Mouse (Mus musculus): ENCODE results near the gene Amer2. TPM values are rescaled to one million over a fixed set of nuclear protein-coding genes. Genes with fewer than 3 reads are reported as not detected.

Gene Amer2
- polyA plus RNA-seq, 1 experiment from 2014 or later: 1.1 TPM

DNA sequence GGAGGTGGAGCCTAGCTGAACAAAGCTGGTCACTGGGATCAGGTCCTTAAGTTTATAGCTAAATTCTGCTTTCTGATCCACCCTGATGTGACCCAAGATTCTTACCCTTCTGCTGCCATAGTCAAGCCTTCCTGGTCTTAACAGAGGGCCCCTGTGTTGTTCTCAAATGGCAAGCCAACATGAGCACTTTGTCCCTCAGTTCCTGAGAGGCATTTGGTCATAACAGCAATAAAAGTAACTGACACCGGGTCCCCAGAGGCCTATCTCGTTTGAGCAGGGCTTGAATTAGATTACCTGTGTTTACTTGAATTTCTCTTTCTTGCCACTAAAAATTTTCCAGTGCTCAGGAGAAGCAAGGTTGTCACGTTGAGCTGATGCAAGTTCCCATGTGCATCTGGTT is 51.1 kb downstream of the Amer2 start:
- H3K4me1 ChIP-seq (ENCODE audit: control insufficient read depth, insufficient read depth, low read length): 0 out of 2 replicates have a peak, but pooled peaks cover 5% of the 10 kb centered on the region
- ATAC-seq (ENCODE audit: low read depth): no peak
- H3K27ac ChIP-seq (replicated peaks; ENCODE audit: low read depth, low read length): no peak overlapping the region
- H3K27me3 ChIP-seq (replicated peaks; ENCODE audit: control insufficient read depth, insufficient read depth, low read length): no peaks in the 10 kb centered on the region
- no peaks in the 10 kb centered on the region for H3K9me3 ChIP-seq (ENCODE audit: control insufficient read depth, low read length)
- H3K4me2 ChIP-seq (ENCODE audit: low read depth, low read length): no peak overlapping the region
- H3K4me3 ChIP-seq (ENCODE audit: low read depth, low read length): no peak overlapping the region
- no peaks in the 10 kb centered on the region for H3K36me3 ChIP-seq (ENCODE audit: control insufficient read depth, insufficient read depth, low read length)
- H3K9ac ChIP-seq (ENCODE audit: low read depth, low read length): no peak overlapping the region
- no peak for DNase-seq (ENCODE audit: low spot score)
- WGBS: 43% methylated on average over 3 of the region's 3 CpGs

DNA sequence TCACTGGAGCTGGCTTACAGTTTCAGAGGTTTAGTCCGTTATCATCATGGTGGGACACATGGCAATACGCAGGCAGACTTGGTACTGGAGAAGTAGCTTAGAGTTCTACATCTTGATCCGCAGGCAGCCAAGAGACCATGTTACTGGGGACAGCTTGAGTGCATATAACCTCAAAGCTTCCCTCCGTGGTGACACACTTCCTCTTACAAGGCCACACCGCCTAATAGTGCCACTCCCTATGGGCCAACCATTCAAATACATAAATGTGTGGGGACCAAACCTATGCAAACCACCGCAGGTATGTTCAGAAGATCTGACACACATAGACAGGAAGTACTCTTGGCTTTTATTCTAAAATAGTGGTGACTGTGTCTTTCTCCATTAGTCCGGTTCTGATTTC is 52.5 kb downstream of the Amer2 start:
- 0 out of 2 replicates have a peak, but pooled peaks cover 5% of the 10 kb centered on the region for H3K4me1 ChIP-seq (ENCODE audit: control insufficient read depth, insufficient read depth, low read length)
- no peak overlapping the region for H3K9ac ChIP-seq (ENCODE audit: low read depth, low read length)
- H3K36me3 ChIP-seq (ENCODE audit: control insufficient read depth, insufficient read depth, low read length): no peaks in the 10 kb centered on the region
- 82% methylated on average over 7 of the region's 7 CpGs for WGBS
- H3K27ac ChIP-seq (replicated peaks; ENCODE audit: low read depth, low read length): no peak overlapping the region
- H3K4me3 ChIP-seq (ENCODE audit: low read depth, low read length): no peak overlapping the region
- no peak overlapping the region for H3K4me2 ChIP-seq (ENCODE audit: low read depth, low read length)
- H3K27me3 ChIP-seq (replicated peaks; ENCODE audit: control insufficient read depth, insufficient read depth, low read length): no peaks in the 10 kb centered on the region
- no peak for ATAC-seq (ENCODE audit: low read depth)
- no peak for DNase-seq (ENCODE audit: low spot score)
- H3K9me3 ChIP-seq (ENCODE audit: control insufficient read depth, low read length): no peaks in the 10 kb centered on the region

- Histone ChIP-seq H3K36me3 (ENCODE audit: control insufficient read depth, insufficient read depth, low read length) (no peaks in the 10 kb centered on the region), H3K27me3 (replicated peaks; ENCODE audit: control insufficient read depth, insufficient read depth, low read length) (no peaks in the 10 kb centered on the region), H3K27ac (replicated peaks; ENCODE audit: low read depth, low read length) (no peak overlapping the region; the same call in 1 of the 2 replicates), H3K4me3 (ENCODE audit: low read depth, low read length) (no peak overlapping the region), H3K4me1 (ENCODE audit: control insufficient read depth, insufficient read depth, low read length) (0 out of 2 replicates have a peak, but pooled peaks cover 5% of the 10 kb centered on the region), H3K9ac (ENCODE audit: low read depth, low read length) (no peak overlapping the region), H3K9me3 (ENCODE audit: control insufficient read depth, low read length) (no peaks in the 10 kb centered on the region), H3K4me2 (ENCODE audit: low read depth, low read length) (no peak overlapping the region)
- DNase-seq (ENCODE audit: low spot score): no peak
- WGBS: 41% methylated on average over 3 of the region's 3 CpGs
- no peak for ATAC-seq (ENCODE audit: low read depth)
Measured at GRCm38 (mm10) chr14:60427896-60428295, 54.8 kb downstream of the Amer2 start.

GRCm38 (mm10) chr14:60429513-60429912 is 56.5 kb downstream of the Amer2 start:
- DNase-seq (ENCODE audit: low spot score): peak; percentile 78
- ATAC-seq (ENCODE audit: low read depth): peak; percentile 86; the same call in 1 of the 2 replicates
- no peak overlapping the region for H3K4me2 ChIP-seq (ENCODE audit: low read depth, low read length)

GRCm38 (mm10) chr14:60431515-60431914 is 58.5 kb downstream of the Amer2 start:
- Histone ChIP-seq H3K4me3 (ENCODE audit: low read depth, low read length) (no peak overlapping the region), H3K27me3 (replicated peaks; ENCODE audit: control insufficient read depth, insufficient read depth, low read length) (no peaks in the 10 kb centered on the region), H3K27ac (replicated peaks; ENCODE audit: low read depth, low read length) (no peak overlapping the region), H3K9ac (ENCODE audit: low read depth, low read length) (no peak overlapping the region), H3K4me2 (ENCODE audit: low read depth, low read length) (no peak overlapping the region), H3K9me3 (ENCODE audit: control insufficient read depth, low read length) (no peaks in the 10 kb centered on the region), H3K36me3 (ENCODE audit: control insufficient read depth, insufficient read depth, low read length) (no peaks in the 10 kb centered on the region), H3K4me1 (ENCODE audit: control insufficient read depth, insufficient read depth, low read length) (0 out of 2 replicates have a peak, but pooled peaks cover 5% of the 10 kb centered on the region)
- 59% methylated on average over 5 of the region's 5 CpGs for WGBS
- ATAC-seq (ENCODE audit: low read depth): no peak
- DNase-seq (ENCODE audit: low spot score): no peak

More at GRCm38 (mm10) chr14:60429513-60429912, 56.5 kb downstream of the Amer2 start:
- H3K9ac ChIP-seq (ENCODE audit: low read depth, low read length): no peak overlapping the region
- 28% methylated on average over 6 of the region's 6 CpGs for WGBS
- no peak overlapping the region for H3K27ac ChIP-seq (replicated peaks; ENCODE audit: low read depth, low read length)
- H3K4me3 ChIP-seq (ENCODE audit: low read depth, low read length): no peak overlapping the region
- no peaks in the 10 kb centered on the region for H3K27me3 ChIP-seq (replicated peaks; ENCODE audit: control insufficient read depth, insufficient read depth, low read length)
- H3K4me1 ChIP-seq (ENCODE audit: control insufficient read depth, insufficient read depth, low read length): 0 out of 2 replicates have a peak, but pooled peaks cover 5% of the 10 kb centered on the region
- no peaks in the 10 kb centered on the region for H3K36me3 ChIP-seq (ENCODE audit: control insufficient read depth, insufficient read depth, low read length)
- H3K9me3 ChIP-seq (ENCODE audit: control insufficient read depth, low read length): no peaks in the 10 kb centered on the region

GRCm38 (mm10) chr14:60432136-60432535 is 59.1 kb downstream of the Amer2 start:
- no peak for ATAC-seq (ENCODE audit: low read depth)
- no peaks in the 10 kb centered on the region for H3K27me3 ChIP-seq (replicated peaks; ENCODE audit: control insufficient read depth, insufficient read depth, low read length)
- DNase-seq (ENCODE audit: low spot score): no peak
- WGBS: 89% methylated on average over 2 of the region's 2 CpGs
- H3K4me3 ChIP-seq (ENCODE audit: low read depth, low read length): no peak overlapping the region
- no peak overlapping the region for H3K9ac ChIP-seq (ENCODE audit: low read depth, low read length)
- no peaks in the 10 kb centered on the region for H3K9me3 ChIP-seq (ENCODE audit: control insufficient read depth, low read length)
- H3K36me3 ChIP-seq (ENCODE audit: control insufficient read depth, insufficient read depth, low read length): no peaks in the 10 kb centered on the region
- H3K27ac ChIP-seq (replicated peaks; ENCODE audit: low read depth, low read length): no peak overlapping the region
- no peak overlapping the region for H3K4me2 ChIP-seq (ENCODE audit: low read depth, low read length)
- H3K4me1 ChIP-seq (ENCODE audit: control insufficient read depth, insufficient read depth, low read length): 0 out of 2 replicates have a peak, but pooled peaks cover 5% of the 10 kb centered on the region

GRCm38 (mm10) chr14:60435515-60435914 is 62.5 kb downstream of the Amer2 start:
- DNase-seq (ENCODE audit: low spot score) (no peak), ATAC-seq (ENCODE audit: low read depth) (no peak)
- Histone ChIP-seq H3K27ac (replicated peaks; ENCODE audit: low read depth, low read length) (no peak overlapping the region), H3K4me3 (ENCODE audit: low read depth, low read length) (no peak overlapping the region), H3K27me3 (replicated peaks; ENCODE audit: control insufficient read depth, insufficient read depth, low read length) (no peaks in the 10 kb centered on the region), H3K9ac (ENCODE audit: low read depth, low read length) (no peak overlapping the region), H3K4me1 (ENCODE audit: control insufficient read depth, insufficient read depth, low read length) (no peaks in the 10 kb centered on the region), H3K9me3 (ENCODE audit: control insufficient read depth, low read length) (no peaks in the 10 kb centered on the region), H3K4me2 (ENCODE audit: low read depth, low read length) (no peak overlapping the region), H3K36me3 (ENCODE audit: control insufficient read depth, insufficient read depth, low read length) (no peaks in the 10 kb centered on the region)
- 75% methylated on average over 4 of the region's 4 CpGs for WGBS

GRCm38 (mm10) chr14:60436364-60436763 is 63.3 kb downstream of the Amer2 start:
- no peaks in the 10 kb centered on the region for H3K36me3 ChIP-seq (ENCODE audit: control insufficient read depth, insufficient read depth, low read length)
- H3K4me3 ChIP-seq (ENCODE audit: low read depth, low read length): no peak overlapping the region
- no peak overlapping the region for H3K27ac ChIP-seq (replicated peaks; ENCODE audit: low read depth, low read length)
- no peak overlapping the region for H3K9ac ChIP-seq (ENCODE audit: low read depth, low read length)
- no peaks in the 10 kb centered on the region for H3K9me3 ChIP-seq (ENCODE audit: control insufficient read depth, low read length)
- no peaks in the 10 kb centered on the region for H3K27me3 ChIP-seq (replicated peaks; ENCODE audit: control insufficient read depth, insufficient read depth, low read length)
- ATAC-seq (ENCODE audit: low read depth): no peak
- H3K4me1 ChIP-seq (ENCODE audit: control insufficient read depth, insufficient read depth, low read length): no peaks in the 10 kb centered on the region
- no peak for DNase-seq (ENCODE audit: low spot score)
- no peak overlapping the region for H3K4me2 ChIP-seq (ENCODE audit: low read depth, low read length)

Measured in embryonic facial prominence, embryonic 14.5 days (tissue).